In the genomic region with DNA sequence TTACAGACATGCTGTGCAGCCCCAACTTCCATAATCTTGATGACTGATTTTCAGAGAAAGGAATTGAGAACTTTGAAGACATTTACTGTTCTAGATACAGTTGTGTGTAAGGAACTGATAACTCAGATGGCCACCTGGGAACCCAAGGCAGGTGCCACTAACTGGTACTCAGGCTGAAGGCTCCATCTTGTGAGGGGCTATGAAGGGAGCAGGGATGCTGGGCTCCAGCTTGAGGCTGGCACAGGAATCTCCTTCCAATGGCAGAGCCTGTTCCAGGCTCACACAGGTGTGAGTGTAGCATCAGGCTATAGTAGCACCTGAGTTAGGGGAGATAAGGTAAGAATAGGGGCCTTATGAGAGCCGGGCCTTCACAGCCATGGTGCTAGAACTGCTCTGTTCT, we compare ENCODE assay signal across 8 mouse cellular contexts. TPM values are rescaled to one million over a fixed set of nuclear protein-coding genes. Genes with fewer than 3 reads are reported as not detected.
DNase-seq lines count a peak whose midpoint lies in the region; ATAC-seq and TF ChIP-seq lines count a peak whose summit lies in the region.
"Had no signal": no experiment of that assay in that cellular context is flagged by ENCODE, and none has a peak within 500 bp of the region (broad histone marks: within the 10 kb centered on the region; RNA-seq: fewer than 3 reads in every experiment).

No protein-coding gene starts in this region.

- no peaks in the 10 kb centered on the region for H3K9me3 ChIP-seq in lung, postnatal 0 days (ENCODE audit: low read length)
- H3K9me3 ChIP-seq in forebrain, embryonic 16.5 days (ENCODE audit: control insufficient read depth, low read length), result no peaks in the 10 kb centered on the region
- no peaks in the 10 kb centered on the region for H3K9me3 ChIP-seq in limb, embryonic 15.5 days
- no peaks in the 10 kb centered on the region for H3K9me3 ChIP-seq in stomach, embryonic 16.5 days (replicated peaks; ENCODE audit: control insufficient read depth, low read length)

- H3K36me3 ChIP-seq in lung, postnatal 0 days (ENCODE audit: insufficient read depth, low read length), result no peaks in the 10 kb centered on the region; the same call in 1 of the 2 replicates
- no peaks in the 10 kb centered on the region for H3K36me3 ChIP-seq in forebrain, embryonic 16.5 days (ENCODE audit: control insufficient read depth, insufficient read depth)
- H3K36me3 ChIP-seq in limb, embryonic 15.5 days, result no peaks in the 10 kb centered on the region
- H3K36me3 ChIP-seq in stomach, embryonic 16.5 days (ENCODE audit: control insufficient read depth, insufficient read depth, low read length), result no peaks in the 10 kb centered on the region

- no peak overlapping the region for H3K27ac ChIP-seq in lung, postnatal 0 days (ENCODE audit: low read length)
- H3K27ac ChIP-seq in forebrain, embryonic 16.5 days (ENCODE audit: low read length), result no peak overlapping the region
- no peak overlapping the region for H3K27ac ChIP-seq in limb, embryonic 15.5 days
- H3K27ac ChIP-seq in stomach, embryonic 16.5 days (ENCODE audit: low read length), result no peak overlapping the region

- H3K4me1 ChIP-seq in lung, postnatal 0 days (ENCODE audit: insufficient read depth, low read depth, low read length), result peaks cover 8% of the 10 kb centered on the region; the same call in 1 of the 2 replicates
- H3K4me1 ChIP-seq in forebrain, embryonic 16.5 days (replicated peaks; ENCODE audit: control insufficient read depth, insufficient read depth, low read length), result peaks cover 55% of the 10 kb centered on the region
- peaks cover 35% of the 10 kb centered on the region for H3K4me1 ChIP-seq in limb, embryonic 15.5 days
- peaks cover 35% of the 10 kb centered on the region for H3K4me1 ChIP-seq in stomach, embryonic 16.5 days (ENCODE audit: control insufficient read depth, insufficient read depth, low read length)

- TF ChIP-seq EP300 in lung, postnatal 0 days (IDR thresholded peaks at IDR 0.05), result no peak

- peak overlapping the region; percentile 91 for H3K9ac ChIP-seq in lung, postnatal 0 days (replicated peaks; ENCODE audit: low read depth)
- H3K9ac ChIP-seq in forebrain, embryonic 16.5 days (replicated peaks; ENCODE audit: low read depth, low read length), result peak overlapping the region; percentile 97
- H3K9ac ChIP-seq in limb, embryonic 15.5 days, result no peak overlapping the region
- H3K9ac ChIP-seq in stomach, embryonic 16.5 days (ENCODE audit: low read length), result peak overlapping the region; percentile 84

- DNase-seq in lung, postnatal 0 days (ENCODE audit: low spot score), result no peak
- DNase-seq in lung, postnatal 4 days, result no peak
- no peak for DNase-seq in urinary bladder, postnatal 25 days (ENCODE audit: low spot score)
- no peak for DNase-seq in thymus, postnatal 4 days
- DNase-seq: thymus, adult 18-20 months had no signal

- H3K4me3 ChIP-seq in lung, postnatal 0 days (ENCODE audit: low read depth, low read length), result peak overlapping the region; percentile 92
- H3K4me3 ChIP-seq in forebrain, embryonic 16.5 days (replicated peaks; ENCODE audit: low read length), result peak overlapping the region; percentile 96
- H3K4me3 ChIP-seq in limb, embryonic 15.5 days, result peak overlapping the region; percentile 76; the same call in 1 of the 2 replicates
- peak overlapping the region; percentile 68 for H3K4me3 ChIP-seq in stomach, embryonic 16.5 days (replicated peaks; ENCODE audit: low read length)

- 75% methylated on average over 1 of the region's 1 CpGs for WGBS in lung, postnatal 0 days
- 76% methylated on average over 1 of the region's 1 CpGs for WGBS in forebrain, embryonic 16.5 days
- 61% methylated on average over 1 of the region's 1 CpGs for WGBS in limb, embryonic 15.5 days
- WGBS in stomach, embryonic 16.5 days, result 52% methylated on average over 1 of the region's 1 CpGs

- H3K27me3 ChIP-seq in lung, postnatal 0 days (replicated peaks; ENCODE audit: insufficient read depth, low read length), result no peaks in the 10 kb centered on the region
- H3K27me3 ChIP-seq in forebrain, embryonic 16.5 days (replicated peaks; ENCODE audit: control insufficient read depth, insufficient read depth, low read length), result no peaks in the 10 kb centered on the region
- no peaks in the 10 kb centered on the region for H3K27me3 ChIP-seq in limb, embryonic 15.5 days
- no peaks in the 10 kb centered on the region for H3K27me3 ChIP-seq in stomach, embryonic 16.5 days (ENCODE audit: control insufficient read depth, insufficient read depth, low read length)

- ATAC-seq in lung, postnatal 0 days, result no peak
- no peak for ATAC-seq in forebrain, embryonic 16.5 days
- ATAC-seq in limb, embryonic 15.5 days (ENCODE audit: insufficient number of reproducible peaks, low FRiP score, low TSS enrichment, low read depth), result no peak
- ATAC-seq in stomach, embryonic 16.5 days (ENCODE audit: insufficient read depth, low FRiP score), result no peak

- H3K4me2 ChIP-seq in lung, postnatal 0 days (replicated peaks; ENCODE audit: low read depth, low read length), result peak overlapping the region; percentile 87
- H3K4me2 ChIP-seq in forebrain, embryonic 16.5 days (ENCODE audit: low read length), result peak overlapping the region; percentile 85
- peak overlapping the region; percentile 87 for H3K4me2 ChIP-seq in limb, embryonic 15.5 days
- peak overlapping the region; percentile 90 for H3K4me2 ChIP-seq in stomach, embryonic 16.5 days (ENCODE audit: low read depth, low read length)

- no peak for TF ChIP-seq CTCF in lung, postnatal 0 days (IDR thresholded peaks at IDR 0.05)

RNA-seq across cellular contexts. Expression of gene Heg1, which starts 1.9 kb away (rescaled TPM):
- 33.5 and 36.2 TPM in 2 replicates for polyA plus RNA-seq in lung, postnatal 0 days (2015; fragmentation: Nextera tagmentation; extraction: Ambion mirVana)
- 18.6 and 19.7 TPM in 2 replicates for polyA plus RNA-seq in forebrain, embryonic 16.5 days (2015; fragmentation: Nextera tagmentation; extraction: Ambion mirVana)
- polyA plus RNA-seq in limb, embryonic 15.5 days (2015; fragmentation: Nextera tagmentation; extraction: Ambion mirVana), result 15.7 and 16.9 TPM in 2 replicates
- polyA plus RNA-seq in stomach, embryonic 16.5 days (2015; fragmentation: Nextera tagmentation; extraction: Ambion mirVana), result 13.8 and 16.1 TPM in 2 replicates
